In the genomic region with DNA sequence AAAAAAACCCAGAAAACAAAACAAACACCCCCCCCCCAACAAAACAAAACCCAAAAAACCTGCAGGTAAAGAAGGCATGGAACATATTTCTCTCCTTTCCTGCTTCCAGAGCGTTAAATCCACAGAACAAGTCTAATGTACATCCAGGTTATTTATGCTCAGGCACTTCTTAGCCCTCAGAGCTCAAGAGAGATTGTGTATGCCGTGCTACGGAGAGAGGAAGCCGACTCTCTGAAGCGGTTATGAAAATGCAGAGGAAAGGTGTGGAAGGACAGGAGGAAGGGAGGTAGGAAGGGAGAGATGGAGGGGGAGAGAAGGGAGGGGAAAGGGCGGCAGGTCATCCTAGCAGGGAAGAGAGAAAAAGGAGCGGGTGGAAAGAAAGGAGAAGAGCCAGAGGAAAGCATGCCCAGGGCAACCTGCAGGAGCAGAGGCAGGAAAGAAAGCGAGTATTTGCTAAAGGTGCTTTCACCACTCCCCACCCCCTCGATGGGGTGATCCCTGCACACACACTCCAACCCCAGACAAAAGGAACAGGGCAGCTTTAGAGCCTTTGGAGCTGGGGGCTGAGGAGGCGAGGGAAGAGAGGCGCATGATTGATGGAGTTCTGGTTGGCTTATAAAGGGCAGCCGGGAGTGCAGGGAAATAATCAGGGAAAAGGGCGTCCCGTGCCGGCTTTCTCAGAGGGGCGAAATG, we compare ENCODE assay signal across 7 mouse cellular contexts.
DNase-seq lines count a peak whose midpoint lies in the region; ATAC-seq and TF ChIP-seq lines count a peak whose summit lies in the region.

No protein-coding gene starts in this region.

- TF ChIP-seq EP300 in liver, embryonic 14.5 days (IDR thresholded peaks at IDR 0.05; ENCODE audit: low read depth): no peak

- 8% methylated on average over 16 of the region's 16 CpGs for WGBS in hindbrain, embryonic 11.5 days
- 12% methylated on average over 16 of the region's 16 CpGs for WGBS in liver, embryonic 14.5 days (ENCODE audit: insufficient replicate concordance)

- H3K9me3 ChIP-seq in hindbrain, embryonic 11.5 days (ENCODE audit: control insufficient read depth, low read length): no peaks in the 10 kb centered on the region
- no peaks in the 10 kb centered on the region for H3K9me3 ChIP-seq in liver, embryonic 14.5 days (ENCODE audit: control insufficient read depth, low read length)

- H3K36me3 ChIP-seq in hindbrain, embryonic 11.5 days (ENCODE audit: control insufficient read depth, insufficient read depth, low read length): no peaks in the 10 kb centered on the region
- H3K36me3 ChIP-seq in liver, embryonic 14.5 days (replicated peaks; ENCODE audit: control insufficient read depth, insufficient read depth, low read depth): no peaks in the 10 kb centered on the region

- H3K9ac ChIP-seq in hindbrain, embryonic 11.5 days (ENCODE audit: low read depth, low read length): peak overlapping the region; percentile 53
- H3K9ac ChIP-seq in liver, embryonic 14.5 days (replicated peaks): no peak overlapping the region

- H3K4me1 ChIP-seq in hindbrain, embryonic 11.5 days (replicated peaks; ENCODE audit: control insufficient read depth, insufficient read depth, low read length): 0 out of 2 replicates have a peak, but pooled peaks cover 2% of the 10 kb centered on the region
- no peaks in the 10 kb centered on the region for H3K4me1 ChIP-seq in liver, embryonic 14.5 days (replicated peaks; ENCODE audit: control insufficient read depth in 2 of 2, insufficient read depth in 2 of 2, low read length in 1 of 2)

- no peak for TF ChIP-seq CTCF in liver, embryonic 14.5 days (IDR thresholded peaks at IDR 0.05; ENCODE audit: low read depth)
- no peak for TF ChIP-seq CTCF in layer of hippocampus, adult 2 months (conservative IDR thresholded peaks at IDR 0.05)

- peak; percentile 93 for ATAC-seq in hindbrain, embryonic 11.5 days (ENCODE audit: low FRiP score)
- ATAC-seq in liver, embryonic 14.5 days (ENCODE audit: insufficient read depth): no peak
- ATAC-seq in erythroid progenitor cell, adult 5-6 weeks (replicated peaks; ENCODE audit: low FRiP score, poor library complexity, severe bottlenecking): no peak

- H3K27me3 ChIP-seq in hindbrain, embryonic 11.5 days (ENCODE audit: control insufficient read depth, insufficient read depth, low read length): no peaks in the 10 kb centered on the region
- H3K27me3 ChIP-seq in liver, embryonic 14.5 days (ENCODE audit: control insufficient read depth, insufficient read depth, low read length): no peaks in the 10 kb centered on the region

- peak overlapping the region; percentile 20; the same call in 1 of the 2 replicates for H3K4me3 ChIP-seq in hindbrain, embryonic 11.5 days (ENCODE audit: low read depth, low read length)
- peak overlapping the region in 1 of 2 experiments; percentile 9; a peak in 1 of 4 replicates for H3K4me3 ChIP-seq in liver, embryonic 14.5 days (ENCODE audit: insufficient read depth in 1 of 2, low read depth in 2 of 2, low read length in 2 of 2)
- H3K4me3 ChIP-seq in layer of hippocampus, adult 2 months: no peak overlapping the region

- peak overlapping the region; percentile 43 for H3K4me2 ChIP-seq in hindbrain, embryonic 11.5 days (replicated peaks; ENCODE audit: low read depth, low read length)
- H3K4me2 ChIP-seq in liver, embryonic 14.5 days (ENCODE audit: low read depth): peak overlapping the region; percentile 31

- H3K27ac ChIP-seq in hindbrain, embryonic 11.5 days (ENCODE audit: low read depth, low read length): peak overlapping the region; percentile 67
- no peak overlapping the region for H3K27ac ChIP-seq in liver, embryonic 14.5 days
- H3K27ac ChIP-seq in layer of hippocampus, adult 2 months: no peak overlapping the region; the same call in 1 of the 2 replicates

- DNase-seq in ES-CJ7 (ENCODE audit: low read depth, low spot score): peak; percentile 4
- peak; percentile 5 for DNase-seq in R1 (ENCODE audit: low read depth, low spot score)
- peak; percentile 76 for DNase-seq in hindbrain, embryonic 11.5 days (ENCODE audit: low spot score)
- no peak for DNase-seq in liver, embryonic 14.5 days (ENCODE audit: low read depth in 3 of 3, low spot score in 3 of 3)
- no peak for DNase-seq in layer of hippocampus, adult 2 months (ENCODE audit: low spot score in 2 of 2)
- DNase-seq in layer of hippocampus, adult 9-10 months (ENCODE audit: low spot score): no peak

Comparison
In these comparisons a context has a peak if more than half of its experiments do, and no peak if none do; other contexts are left out.
1. DNase-seq: peak in ES-CJ7 (single experiment), R1 (single experiment) and hindbrain, embryonic 11.5 days (single experiment); none in liver, embryonic 14.5 days (0 of 3), layer of hippocampus, adult 2 months (0 of 2) and layer of hippocampus, adult 9-10 months (single experiment).